Mouse (Mus musculus): ENCODE results near the gene Trp53rkb. TPM values are rescaled to one million over a fixed set of nuclear protein-coding genes. Genes with fewer than 3 reads are reported as not detected.

Trp53rkb gene
- total RNA-seq, 4 experiments from 2014 or later, result 1.4 to 2.6 (median 2.3) TPM

DNA sequence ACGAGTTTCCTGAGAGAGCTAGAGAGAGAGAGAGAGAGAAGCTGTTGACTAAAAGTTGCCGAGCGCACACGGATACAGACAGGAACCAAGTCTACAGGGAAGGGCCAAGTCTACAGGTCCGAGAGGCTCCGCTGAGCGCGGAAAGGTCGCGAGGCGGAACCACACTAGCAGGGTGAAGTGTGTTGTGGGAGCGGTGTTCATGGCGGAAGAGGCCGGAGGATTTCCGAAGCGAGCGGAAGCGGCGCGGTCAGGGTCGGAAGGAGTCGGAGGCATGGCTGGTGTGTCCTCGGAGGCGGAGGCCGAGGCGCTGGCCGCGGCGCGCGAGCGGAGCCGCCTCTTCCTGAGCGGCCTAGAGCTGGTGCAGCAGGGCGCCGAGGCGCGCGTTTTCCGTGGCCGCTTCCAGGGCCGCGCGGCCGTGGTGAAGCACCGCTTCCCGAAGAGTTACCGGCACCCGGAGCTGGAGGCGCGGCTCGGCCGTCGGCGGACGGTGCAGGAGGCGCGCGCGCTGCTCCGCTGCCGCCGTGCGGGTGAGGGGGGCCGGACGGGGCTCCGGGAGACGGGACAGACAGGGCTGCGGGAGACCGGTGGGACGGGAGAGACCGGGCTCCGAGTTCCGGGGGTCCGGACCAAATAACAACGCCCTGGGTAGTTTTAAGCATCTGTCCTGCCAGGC, 1.3 kb downstream of the Trp53rkb start:
- DNase-seq (ENCODE audit: low spot score in 2 of 2), result peak; percentile 64 to 75

DNA sequence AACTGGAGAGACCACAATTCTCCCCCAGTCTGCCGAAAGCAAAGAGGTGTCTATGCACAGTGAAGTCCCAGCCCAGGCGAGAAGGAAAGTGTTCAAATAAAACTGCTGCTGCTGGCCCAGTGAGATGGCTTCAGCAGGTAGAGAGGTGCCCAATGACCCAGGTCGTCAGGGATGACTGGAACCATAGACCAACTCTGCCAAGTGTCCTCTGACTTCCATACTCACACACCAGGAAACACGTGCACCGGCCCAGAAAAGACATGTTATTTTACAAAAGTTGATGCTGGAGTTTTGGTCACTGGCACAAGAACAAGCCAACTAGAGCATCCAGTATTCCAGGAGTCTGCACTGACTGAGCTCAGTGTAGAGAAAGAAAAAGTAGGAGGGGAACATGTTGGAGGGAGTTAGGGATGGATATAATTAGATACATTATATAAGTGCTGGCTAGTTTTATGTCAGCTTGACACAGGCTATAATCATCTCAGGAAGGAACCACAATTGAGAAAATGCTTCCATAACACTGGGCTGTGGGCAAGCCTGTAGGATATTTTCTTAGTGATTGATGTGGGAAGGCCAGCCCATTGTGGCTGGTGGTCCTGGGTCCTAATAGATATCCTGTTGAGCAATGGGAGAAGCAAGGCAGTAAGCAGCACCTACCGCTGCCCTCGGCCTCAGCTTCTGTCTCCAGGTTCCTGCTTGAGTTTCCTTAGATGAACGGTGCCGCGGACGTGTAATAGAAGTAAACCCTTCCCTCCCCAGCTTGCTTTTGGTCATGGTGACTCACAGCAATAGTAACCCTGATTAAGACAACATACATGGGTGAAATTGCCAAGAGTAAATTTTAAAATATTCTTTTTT, 7.5 kb downstream of the Trp53rkb start:
- no peak for DNase-seq (ENCODE audit: low spot score in 2 of 2)

DNA sequence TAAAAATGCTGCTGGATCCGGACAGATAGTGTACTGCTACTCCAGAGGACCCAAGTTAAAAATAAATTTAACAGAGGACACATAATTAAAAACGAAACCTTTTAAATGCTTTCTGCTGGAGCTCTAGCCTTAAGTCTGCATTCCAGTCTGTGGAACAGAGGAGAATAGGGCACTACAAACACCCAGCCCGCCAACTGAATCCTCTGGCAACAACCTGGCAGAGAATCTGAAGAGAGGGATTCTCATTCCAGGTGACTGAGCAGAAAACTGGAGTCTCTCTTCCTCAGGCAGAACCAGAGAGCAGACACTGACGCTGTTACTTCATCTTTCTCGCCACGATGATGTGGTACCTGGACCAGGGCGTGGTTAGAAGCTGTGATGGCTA, 8.1 kb downstream of the Trp53rkb start:
- DNase-seq (ENCODE audit: low spot score in 2 of 2), result no peak

DNA sequence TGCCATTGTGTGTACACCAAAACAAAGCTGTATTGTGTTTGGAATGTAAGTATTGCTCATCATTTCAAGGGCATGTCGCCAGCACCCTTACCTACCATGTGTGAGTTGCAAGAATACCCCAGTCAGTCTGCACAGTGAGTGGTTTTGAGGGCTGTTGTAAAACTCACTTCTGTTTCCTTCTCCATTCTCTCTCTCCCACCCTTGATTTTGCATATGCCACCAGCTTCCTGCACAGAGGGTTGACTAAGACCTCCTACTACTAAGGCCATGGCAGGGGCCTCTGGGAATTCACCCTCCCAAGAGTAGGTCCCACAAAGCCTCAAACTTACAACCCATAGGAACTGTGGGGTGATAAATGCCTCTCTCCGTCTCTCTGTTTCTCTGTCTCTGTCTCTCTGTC, 9.1 kb downstream of the Trp53rkb start:
- no peak for DNase-seq (ENCODE audit: low spot score in 2 of 2)

DNA sequence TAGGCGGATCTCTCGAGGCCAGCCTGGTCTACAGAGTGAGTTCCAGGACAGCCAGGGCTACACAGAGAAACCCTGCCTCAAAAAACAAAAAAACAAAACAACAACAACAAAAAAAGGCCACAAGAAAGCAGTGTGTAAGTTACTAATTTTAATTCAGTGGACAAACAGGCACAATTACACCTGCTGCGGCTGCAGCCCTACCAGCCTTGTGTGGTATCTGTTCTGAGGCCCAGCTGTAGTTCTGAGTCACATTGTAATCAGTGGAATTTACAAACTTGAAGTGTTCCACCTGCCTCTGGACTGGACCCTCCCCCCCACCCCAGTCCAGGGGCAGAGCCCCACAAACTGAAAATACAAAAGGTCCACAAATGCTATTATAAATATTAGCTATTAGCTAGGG, 11.0 kb downstream of the Trp53rkb start:
- no peak for DNase-seq (ENCODE audit: low spot score in 2 of 2)

DNA sequence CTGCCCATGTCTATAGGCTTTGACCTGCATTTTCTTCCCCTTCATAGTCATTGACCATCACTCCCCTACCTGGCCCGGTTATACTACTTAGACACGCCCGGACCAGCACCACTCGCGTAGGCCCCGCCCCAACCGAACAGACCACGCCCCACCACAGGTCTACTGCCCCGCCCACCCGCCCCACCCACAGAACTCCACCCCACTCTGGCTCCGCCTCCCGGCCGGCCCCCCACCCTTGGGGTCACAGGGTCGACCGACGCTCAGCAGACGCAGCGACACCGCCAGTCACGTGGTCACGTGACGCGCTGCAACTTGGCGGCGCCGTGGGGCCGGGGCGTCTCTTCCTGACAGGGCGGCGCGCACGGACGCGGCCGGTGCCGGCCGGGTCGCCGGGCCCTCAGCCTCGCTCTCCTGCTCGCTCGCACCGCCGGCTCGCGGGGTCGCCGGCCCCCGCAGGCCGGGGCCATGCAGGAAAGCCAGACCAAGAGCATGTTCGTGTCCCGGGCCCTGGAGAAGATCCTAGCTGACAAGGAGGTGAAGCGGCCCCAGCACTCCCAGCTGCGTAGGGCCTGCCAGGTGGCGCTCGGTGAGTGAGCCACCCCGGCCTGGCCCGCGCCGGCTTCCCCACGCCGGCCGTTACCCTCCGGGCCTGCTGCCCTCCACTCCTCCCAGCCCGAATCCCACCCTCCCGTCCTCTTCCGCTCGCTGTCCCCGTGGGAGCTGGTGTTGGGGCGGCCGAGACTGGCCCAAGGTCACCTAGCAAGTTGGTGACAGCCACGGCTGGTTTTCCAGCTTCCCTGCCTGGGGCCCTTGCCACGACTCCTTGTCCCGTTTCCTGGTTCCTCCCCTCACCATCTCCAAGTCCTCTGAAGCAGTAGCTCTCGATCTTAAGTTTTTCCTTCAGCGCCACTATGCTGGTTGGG, 13.2 kb downstream of the Trp53rkb start, which contains the start of gene Arfgef2:
Arfgef2 (plus strand) TSS at position 339 of the 923 bp plus-strand sequence.
- DNase-seq (ENCODE audit: low spot score in 2 of 2), result peak; percentile 81 to 88

DNA sequence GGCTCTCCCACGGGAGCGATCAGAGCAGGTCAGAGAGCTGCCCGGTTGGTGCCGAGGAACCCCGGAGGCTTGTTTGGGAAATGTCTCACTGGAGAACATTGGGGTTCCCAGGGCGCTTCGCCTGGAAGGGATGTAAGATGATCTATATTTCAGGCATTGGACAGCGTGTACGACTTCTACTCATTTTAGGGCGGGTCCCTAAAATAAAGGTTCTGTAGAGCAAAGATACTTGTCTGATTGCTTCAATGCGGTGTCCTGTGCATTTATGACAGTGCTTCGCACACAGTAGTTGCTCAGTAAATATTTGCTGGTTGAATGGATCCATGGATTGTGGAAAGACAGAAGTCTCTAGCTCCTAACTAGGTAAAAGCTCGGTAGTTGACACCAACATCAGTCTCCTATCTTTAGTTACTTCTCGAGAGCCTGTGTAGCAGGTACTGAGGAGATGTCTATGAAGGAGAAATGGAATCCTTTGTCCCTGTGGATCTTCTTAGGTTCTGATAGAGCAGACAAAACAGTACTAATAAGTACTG, 13.9 kb downstream of the Trp53rkb start:
- no peak for DNase-seq (ENCODE audit: low spot score in 2 of 2)

DNA sequence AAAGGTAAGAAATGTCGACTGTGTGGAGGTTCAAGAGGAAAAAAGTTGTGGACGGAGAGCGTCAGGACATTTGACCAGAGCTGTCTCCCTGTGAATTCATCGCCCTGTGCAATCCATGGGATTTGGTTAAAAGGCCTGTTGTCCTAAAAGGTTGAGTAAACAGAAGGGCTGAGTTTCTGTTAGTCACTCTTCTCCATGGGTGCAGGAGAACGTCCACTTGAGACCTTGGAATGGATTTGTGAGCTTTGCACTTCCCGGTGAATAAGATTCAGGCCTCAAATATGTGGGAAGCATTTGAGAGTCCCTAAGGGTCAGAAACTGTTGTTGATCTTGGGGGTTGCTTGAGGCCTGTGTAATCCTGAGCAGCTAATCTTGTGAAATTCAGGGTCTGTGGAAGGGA, 14.5 kb downstream of the Trp53rkb start:
- no peak for DNase-seq (ENCODE audit: low spot score in 2 of 2)

DNA sequence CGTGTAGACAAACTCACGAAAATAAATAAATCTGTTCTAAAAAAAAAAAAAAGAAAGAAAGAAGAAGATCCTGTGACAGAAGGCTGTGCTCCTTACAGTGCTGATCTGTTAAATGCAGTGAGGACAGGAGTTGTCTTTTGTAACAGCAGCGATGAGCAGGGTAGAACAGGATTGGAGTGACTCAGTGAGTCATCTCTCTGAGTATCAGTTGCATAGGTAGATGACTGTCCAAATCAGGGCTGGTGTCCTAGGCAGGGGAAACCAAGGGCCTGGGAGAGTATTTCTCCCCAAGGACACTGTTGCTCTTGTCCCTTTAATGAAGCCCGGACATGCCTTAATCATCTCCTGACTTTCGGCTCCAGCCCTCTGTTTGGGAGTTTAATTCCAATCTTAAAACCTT, 17.2 kb downstream of the Trp53rkb start:
- no peak for DNase-seq (ENCODE audit: low spot score in 2 of 2)

DNA sequence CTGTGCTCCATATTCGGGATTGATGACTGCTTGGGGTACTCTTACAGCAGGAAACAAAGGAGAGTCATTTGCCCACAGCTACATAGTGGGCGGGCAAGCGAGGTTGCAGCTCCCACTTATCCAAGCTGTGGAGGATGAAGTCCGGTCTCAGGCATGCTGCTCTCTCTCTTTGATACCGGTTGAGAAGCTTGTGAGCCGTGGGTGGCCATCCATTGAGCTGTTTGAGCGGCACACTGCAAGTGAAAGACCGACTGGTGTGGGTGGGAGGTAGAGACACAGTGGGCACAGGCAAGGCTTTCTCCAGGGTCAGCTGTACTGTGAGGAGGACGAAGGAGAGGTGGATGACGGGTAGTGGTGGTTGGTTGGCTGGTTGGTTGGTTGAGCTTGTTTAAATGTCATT, 18.5 kb downstream of the Trp53rkb start:
- DNase-seq (ENCODE audit: low spot score in 2 of 2), result no peak

DNA sequence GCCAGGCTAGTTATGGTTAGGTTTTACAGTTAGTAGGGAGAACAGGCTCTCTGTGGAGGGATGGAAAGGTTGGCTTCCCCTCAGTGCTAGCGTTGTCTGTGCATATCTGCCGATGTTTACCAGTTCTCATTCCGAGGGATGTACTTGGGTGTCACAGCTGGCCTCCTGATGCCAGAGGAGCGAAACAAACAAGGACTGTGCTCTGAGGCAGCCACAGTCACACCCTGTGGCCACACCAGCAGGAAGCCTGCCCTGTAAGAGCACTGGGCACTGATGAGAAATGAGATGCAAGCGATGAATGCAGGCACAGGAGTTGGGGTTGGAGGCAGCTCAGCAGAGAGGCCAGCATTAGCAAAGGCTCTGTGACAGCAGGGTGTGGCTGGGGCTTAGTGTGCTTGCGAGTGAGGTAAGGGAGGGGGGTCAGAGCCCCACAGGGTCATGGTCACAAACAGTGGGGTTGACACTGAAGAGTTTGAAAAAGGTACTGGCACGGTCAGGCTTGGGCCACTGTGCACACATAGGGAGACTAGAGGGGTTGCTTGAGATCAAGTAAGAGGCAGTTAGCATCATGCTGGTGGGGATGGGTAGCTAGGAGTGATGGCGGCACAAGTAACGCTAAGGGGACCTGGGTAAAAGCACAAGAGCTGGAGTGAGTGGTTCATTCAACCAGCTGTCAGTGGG, 26.3 kb downstream of the Trp53rkb start:
- DNase-seq (ENCODE audit: low spot score in 2 of 2), result no peak

DNA sequence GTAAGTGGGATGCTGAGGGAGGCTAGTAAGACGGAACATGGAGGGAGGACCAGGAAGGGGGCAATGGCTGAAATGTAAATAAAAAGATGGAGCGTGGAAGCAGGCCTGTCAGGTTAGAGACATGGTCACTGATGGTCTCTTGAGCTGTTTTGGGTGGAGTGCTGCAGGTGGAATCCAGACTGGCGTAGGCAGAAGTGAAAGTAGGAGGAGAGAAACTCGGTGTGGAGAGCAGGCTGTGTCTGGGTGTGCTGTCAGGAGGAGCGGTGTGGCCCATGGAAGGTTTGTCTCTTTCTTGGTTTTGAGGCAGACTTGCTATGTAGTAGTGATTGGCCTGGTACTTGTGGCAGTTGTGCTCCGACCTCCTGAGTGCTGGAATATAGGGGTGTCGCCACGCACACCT, 27.5 kb downstream of the Trp53rkb start:
- DNase-seq (ENCODE audit: low spot score in 2 of 2), result no peak

DNA sequence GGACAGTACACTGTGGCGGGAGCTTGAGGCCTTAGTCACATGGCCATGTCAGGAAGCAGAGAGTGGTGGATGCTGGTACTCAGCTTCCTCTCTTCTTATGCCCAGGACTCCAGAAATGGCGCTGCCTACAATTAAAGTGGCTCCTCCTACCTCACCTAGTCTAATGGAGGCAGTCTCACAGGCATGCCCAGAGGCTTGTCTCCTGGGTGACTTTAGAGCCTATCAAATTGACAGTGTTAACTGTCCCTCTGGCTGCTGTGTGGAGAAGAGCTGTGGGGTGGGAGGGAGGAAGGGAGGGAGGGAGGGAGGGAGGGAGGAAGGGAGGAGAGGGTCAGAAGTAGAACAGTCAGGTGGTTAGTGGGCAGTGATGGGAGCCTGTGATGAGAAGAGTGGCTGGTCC, 28.5 kb downstream of the Trp53rkb start:
- no peak for DNase-seq (ENCODE audit: low spot score in 2 of 2)

DNA sequence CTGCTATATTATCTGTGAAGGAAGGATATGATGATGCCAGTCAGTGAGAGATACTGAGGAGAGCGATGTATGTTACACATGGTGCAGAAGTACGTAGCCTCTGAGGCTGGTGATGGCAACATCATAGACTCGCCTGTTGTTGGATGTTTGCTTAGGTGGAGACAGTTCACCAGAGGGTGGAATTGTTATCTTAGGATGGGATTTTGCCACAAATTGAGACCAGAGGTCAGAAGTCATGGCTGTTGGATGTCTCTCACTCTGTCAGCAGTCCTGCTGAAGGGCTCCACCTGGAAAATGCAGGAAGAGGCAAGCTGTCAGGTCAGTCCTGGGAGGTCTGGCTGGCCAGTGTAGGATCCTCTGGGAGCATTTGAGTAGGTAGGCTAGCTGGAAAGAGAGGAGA, 29.1 kb downstream of the Trp53rkb start:
- DNase-seq (ENCODE audit: low spot score in 2 of 2), result no peak

DNA sequence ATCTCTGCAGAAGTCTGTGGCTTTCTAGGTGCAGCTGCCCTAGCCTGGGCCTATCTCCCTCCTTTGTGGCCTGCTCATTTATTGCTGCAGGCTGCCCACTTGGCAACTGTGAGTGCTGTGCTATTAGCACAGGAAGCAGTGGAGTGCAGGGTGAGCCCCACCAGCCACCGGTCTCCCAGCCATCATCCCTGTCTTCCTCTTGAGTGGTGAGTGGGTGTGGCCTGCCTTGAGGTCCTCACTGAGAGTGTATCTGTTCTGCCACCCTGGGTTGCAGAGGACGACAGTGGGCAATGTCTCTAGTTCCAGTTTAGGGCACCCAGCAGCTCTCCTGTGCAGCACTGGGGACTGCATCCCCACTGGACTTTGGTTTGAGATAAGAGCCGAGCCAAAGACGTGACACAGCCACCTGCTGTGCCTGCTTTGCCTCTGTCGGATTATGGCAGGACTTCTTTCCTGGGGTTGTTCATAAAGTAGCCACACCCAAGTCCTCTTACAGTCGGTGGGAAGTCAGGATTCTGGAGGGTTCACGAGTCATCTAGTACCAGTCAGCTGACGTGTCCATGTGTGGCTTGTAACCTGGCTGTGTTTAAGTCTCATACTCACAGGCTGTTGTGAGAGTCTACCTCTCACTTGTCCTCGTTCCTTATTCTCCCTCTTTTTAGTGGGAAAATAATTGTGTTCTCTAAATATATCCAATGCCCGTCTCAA, 29.9 kb downstream of the Trp53rkb start:
- DNase-seq (ENCODE audit: low spot score in 2 of 2), result no peak

DNA sequence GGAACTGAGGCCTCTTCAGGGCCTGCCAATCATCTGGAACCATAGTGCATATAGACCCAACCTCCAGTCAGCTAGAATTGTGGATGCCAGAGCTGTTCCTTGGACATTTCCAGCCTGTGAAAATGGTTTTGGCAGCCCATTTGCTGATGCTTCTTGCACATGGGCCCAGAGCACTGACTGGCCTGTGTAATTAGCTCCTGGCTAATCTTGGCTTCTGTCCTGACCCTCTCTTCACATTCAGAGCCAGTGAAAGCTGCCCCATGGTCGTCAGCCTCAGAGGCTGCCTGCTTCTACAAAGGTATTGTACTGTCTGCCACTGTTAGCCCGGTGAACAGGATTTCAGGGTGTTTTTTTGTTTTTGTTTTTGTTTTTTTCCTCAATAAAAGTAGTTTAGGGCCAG, 30.6 kb downstream of the Trp53rkb start:
- DNase-seq (ENCODE audit: low spot score in 2 of 2), result no peak

DNA sequence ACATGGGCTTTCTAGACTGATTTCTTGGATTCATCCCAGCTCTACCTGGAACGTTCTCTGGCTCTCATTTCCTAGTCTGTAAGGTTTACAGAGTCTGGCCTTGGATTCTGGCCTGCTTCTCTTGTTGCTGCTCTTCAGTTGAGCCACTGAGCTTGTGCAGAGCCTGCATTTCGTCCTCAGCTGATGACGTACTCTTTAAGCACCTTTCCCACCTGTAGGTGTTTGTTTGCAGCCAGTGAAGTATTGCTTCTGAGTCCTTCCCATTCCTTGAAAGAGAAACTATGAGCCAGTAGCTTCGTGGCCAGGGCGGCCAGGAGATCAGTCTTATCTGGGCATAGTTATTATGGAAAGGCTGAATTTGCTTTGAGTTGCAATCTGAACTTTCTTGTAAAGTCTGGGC, 32.1 kb downstream of the Trp53rkb start:
- DNase-seq (ENCODE audit: low spot score in 2 of 2), result no peak

DNA sequence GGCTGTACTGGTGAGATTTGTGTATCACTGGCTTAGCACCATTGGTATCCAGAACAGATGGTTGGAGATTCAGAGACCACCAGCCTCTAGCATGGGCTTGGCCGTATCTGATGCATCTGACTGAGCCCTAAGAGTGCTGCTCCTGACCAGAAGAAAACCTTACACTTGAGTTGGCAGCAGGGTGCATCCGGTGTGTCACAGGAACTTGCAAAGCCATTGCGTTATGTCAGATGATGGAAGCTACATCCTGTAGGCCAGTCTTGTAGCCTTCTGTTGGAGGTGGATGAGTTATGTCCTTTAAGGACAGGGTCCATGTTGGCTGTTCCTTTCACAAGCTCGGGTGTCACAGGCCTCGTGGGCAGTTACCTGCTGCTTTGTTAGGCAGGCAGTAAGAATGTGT, 32.7 kb downstream of the Trp53rkb start:
- no peak for DNase-seq (ENCODE audit: low spot score in 2 of 2)

DNA sequence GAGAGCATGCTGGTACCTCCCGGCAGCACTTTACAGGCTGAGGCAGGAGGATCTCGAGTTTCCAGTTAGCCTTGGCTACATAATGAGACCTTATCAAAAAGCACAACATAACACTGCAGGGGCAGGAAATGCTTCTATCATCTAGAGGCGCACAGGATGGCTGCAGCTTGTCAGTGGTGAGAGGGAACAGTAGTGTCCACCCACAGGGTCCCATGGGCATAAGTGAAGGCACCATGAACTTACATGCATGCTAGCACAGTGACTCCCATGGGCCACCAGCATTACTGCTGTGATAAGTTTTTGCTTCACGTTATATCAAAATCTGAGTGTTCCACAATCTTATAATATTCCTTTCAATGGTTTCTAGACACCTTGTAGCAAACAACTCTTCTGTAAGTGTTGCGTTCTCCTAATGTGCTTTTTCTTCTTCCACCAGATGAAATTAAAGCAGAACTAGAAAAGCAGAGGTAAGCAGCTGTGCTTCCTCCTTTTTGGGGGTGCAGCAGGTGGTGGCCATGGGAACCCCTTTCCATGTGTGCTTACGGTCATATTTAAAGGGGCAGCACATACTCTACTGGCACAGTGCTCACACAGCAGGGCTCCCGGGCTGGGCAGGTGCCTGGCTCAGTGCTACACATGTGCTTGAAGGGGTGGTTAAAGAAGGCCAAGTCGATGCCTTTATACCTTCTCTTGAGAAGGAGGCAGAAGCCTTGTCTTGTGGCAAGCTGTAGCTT, 34.3 kb downstream of the Trp53rkb start:
- no peak for DNase-seq (ENCODE audit: low spot score in 2 of 2)

DNA sequence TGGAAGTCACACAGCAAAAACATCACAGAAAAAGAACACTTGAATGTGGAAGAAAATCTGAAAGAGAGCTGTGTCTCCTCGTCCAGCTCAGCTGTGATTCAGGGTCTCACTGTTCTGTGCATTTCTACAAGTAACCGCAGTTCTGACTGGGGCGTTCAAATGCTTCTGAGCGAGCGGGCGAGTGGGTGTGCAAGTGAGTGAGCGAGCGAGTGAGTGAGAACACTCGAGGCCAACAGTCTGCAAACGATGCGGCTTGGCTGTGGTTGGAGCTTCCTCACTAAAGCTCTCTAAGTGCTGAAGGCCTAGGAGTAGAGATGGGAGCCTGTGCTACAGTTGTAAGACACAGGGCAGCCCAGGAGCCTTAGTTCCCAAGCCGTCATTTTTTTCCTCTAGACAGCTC, 36.0 kb downstream of the Trp53rkb start:
- DNase-seq (ENCODE audit: low spot score in 2 of 2), result no peak
